Mouse (Mus musculus) embryonic facial prominence, embryonic 15.5 days (tissue): ENCODE data around the gene S1pr4. TPM values are rescaled to one million over a fixed set of nuclear protein-coding genes. Genes with fewer than 3 reads are reported as not detected.

Source experiments
- ATAC-seq: fragments of 200-750 bp; cut with Nextera tagmentation; 2 replicates; pipeline ENCODE4 v1.8.0; 2017; ENCODE audit warnings: low read depth, moderate TSS enrichment; ENCODE audit not compliant: insufficient number of reproducible peaks, low FRiP score, low TSS enrichment
- H3K27ac ChIP-seq: fragments of 300-500 bp; sonication (generic); replicated peaks from 2 replicates; pipeline ENCODE4 v1.5.1; 2015; ENCODE audit warnings: mild to moderate bottlenecking, inconsistent platforms
- H3K27me3 ChIP-seq: fragments of 300-500 bp; sonication (generic); 2 replicates; pipeline ENCODE4 v1.6.1; 2015; ENCODE audit warnings: inconsistent platforms
- H3K36me3 ChIP-seq: fragments of 300-500 bp; sonication (generic); 2 replicates; pipeline ENCODE4 v1.6.1; 2015; ENCODE audit warnings: mild to moderate bottlenecking, inconsistent platforms
- H3K4me1 ChIP-seq: fragments of 300-500 bp; sonication (generic); 2 replicates; pipeline ENCODE4 v1.6.1; 2015; ENCODE audit warnings: inconsistent platforms
- H3K4me2 ChIP-seq: fragments of 300-500 bp; sonication (generic); replicated peaks from 2 replicates; pipeline ENCODE4 v1.6.1; 2015; ENCODE audit warnings: mild to moderate bottlenecking, inconsistent platforms
- H3K4me3 ChIP-seq: fragments of 300-500 bp; sonication (generic); replicated peaks from 2 replicates; pipeline ENCODE4 v1.5.1; 2015; ENCODE audit warnings: mild to moderate bottlenecking, inconsistent platforms
- H3K9ac ChIP-seq: fragments of 300-500 bp; sonication (generic); 2 replicates; pipeline ENCODE4 v1.6.1; 2015; ENCODE audit warnings: inconsistent platforms
- H3K9me3 ChIP-seq: fragments of 300-500 bp; sonication (generic); replicated peaks from 2 replicates; pipeline ENCODE4 v1.6.1; 2016; ENCODE audit warnings: inconsistent platforms
- WGBS: fragments of 180-500 bp; shearing (Covaris S2); methylation state at CpG from one replicate; pipeline ENCODE4 v1.1.7; 2015; 5-methylcytosine and 5-hydroxymethylcytosine counted together
- polyA plus RNA-seq: library from polyadenylated mRNA; unstranded; fragments of >200 nt; fragmentation: Nextera tagmentation; extraction: Ambion mirVana; gene quantifications from 2 replicates; pipeline ENCODE4 v1.2.1, GENCODE M21; 2015

S1pr4 gene
- polyA plus RNA-seq, 1 experiment from 2014 or later = 1.1 TPM

- ATAC-seq = no peak
- H3K9me3 ChIP-seq = no peaks in the 10 kb centered on the region
- WGBS = 77% methylated on average over 3 of the region's 3 CpGs
- H3K4me2 ChIP-seq = no peak overlapping the region
- peaks cover 42% of the 10 kb centered on the region for H3K4me1 ChIP-seq
- H3K36me3 ChIP-seq = peaks cover 17% of the 10 kb centered on the region
- H3K9ac ChIP-seq = no peak overlapping the region
- no peak overlapping the region for H3K27ac ChIP-seq
- H3K4me3 ChIP-seq = no peak overlapping the region
- no peaks in the 10 kb centered on the region for H3K27me3 ChIP-seq
These were observed 38.6 kb upstream of the S1pr4 start for GRCm38 (mm10) chr10:81538321-81539048.

- H3K4me2 ChIP-seq = no peak overlapping the region
- H3K4me3 ChIP-seq = no peak overlapping the region
- peaks cover 31% of the 10 kb centered on the region for H3K4me1 ChIP-seq
- WGBS = 94% methylated on average over 2 of the region's 2 CpGs
- H3K9ac ChIP-seq = no peak overlapping the region
- peaks cover 27% of the 10 kb centered on the region for H3K36me3 ChIP-seq
- H3K9me3 ChIP-seq = no peaks in the 10 kb centered on the region
- H3K27ac ChIP-seq = no peak overlapping the region
- ATAC-seq = no peak
- H3K27me3 ChIP-seq = no peaks in the 10 kb centered on the region
These were observed 37.5 kb upstream of the S1pr4 start for GRCm38 (mm10) chr10:81537429-81537828.

GRCm38 (mm10) chr10:81536734-81537133 lies 36.8 kb upstream of the S1pr4 start:
- ATAC-seq = no peak
- no peaks in the 10 kb centered on the region for H3K27me3 ChIP-seq
- no peaks in the 10 kb centered on the region for H3K9me3 ChIP-seq
- H3K4me1 ChIP-seq = peaks cover 24% of the 10 kb centered on the region
- no peak overlapping the region for H3K4me3 ChIP-seq
- no peak overlapping the region for H3K4me2 ChIP-seq
- H3K9ac ChIP-seq = no peak overlapping the region
- H3K27ac ChIP-seq = no peak overlapping the region
- 78% methylated on average over 6 of the region's 6 CpGs for WGBS
- H3K36me3 ChIP-seq = peaks cover 33% of the 10 kb centered on the region

GRCm38 (mm10) chr10:81534826-81535225 lies 34.9 kb upstream of the S1pr4 start:
- H3K4me3 ChIP-seq = no peak overlapping the region
- no peak for ATAC-seq
- H3K27me3 ChIP-seq = no peaks in the 10 kb centered on the region
- H3K4me1 ChIP-seq = peaks cover 17% of the 10 kb centered on the region
- no peak overlapping the region for H3K27ac ChIP-seq
- 66% methylated on average over 16 of the region's 16 CpGs for WGBS
- H3K36me3 ChIP-seq = peaks cover 47% of the 10 kb centered on the region
- H3K9me3 ChIP-seq = no peaks in the 10 kb centered on the region
- no peak overlapping the region for H3K9ac ChIP-seq
- no peak overlapping the region for H3K4me2 ChIP-seq

- Histone ChIP-seq H3K4me3 (no peak overlapping the region), H3K36me3 (peaks cover 32% of the 10 kb centered on the region), H3K27me3 (0 out of 2 replicates have a peak, but pooled peaks cover 3% of the 10 kb centered on the region), H3K4me2 (no peak overlapping the region), H3K9ac (no peak overlapping the region), H3K9me3 (no peaks in the 10 kb centered on the region), H3K27ac (no peak overlapping the region), H3K4me1 (peaks cover 11% of the 10 kb centered on the region; the same call in 1 of the 2 replicates)
- WGBS = 13% methylated on average over 14 of the region's 14 CpGs
- no peak for ATAC-seq
These were observed 26.8 kb upstream of the S1pr4 start for GRCm38 (mm10) chr10:81526779-81527178.

GRCm38 (mm10) chr10:81525017-81525694 lies 25.2 kb upstream of the S1pr4 start:
- Histone ChIP-seq H3K27ac (no peak overlapping the region; the same call in 1 of the 2 replicates), H3K27me3 (0 out of 2 replicates have a peak, but pooled peaks cover 3% of the 10 kb centered on the region), H3K9ac (no peak overlapping the region), H3K9me3 (no peaks in the 10 kb centered on the region), H3K4me1 (peaks cover 11% of the 10 kb centered on the region; the same call in 1 of the 2 replicates), H3K36me3 (peaks cover 16% of the 10 kb centered on the region), H3K4me2 (no peak overlapping the region), H3K4me3 (no peak overlapping the region)
- 43% methylated on average over 13 of the region's 13 CpGs for WGBS
- ATAC-seq = no peak

GRCm38 (mm10) chr10:81524051-81524605 lies 24.2 kb upstream of the S1pr4 start, which contains the start of gene Gna15:
Gene Gna15 (minus strand): TSS chr10:81524225.
- Histone ChIP-seq H3K9ac (no peak within 1 kb of the TSS), H3K4me3 (peak within 1 kb of the TSS; percentile 28), H3K27me3 (0 out of 2 replicates have a peak, but pooled peaks cover 3% of the 10 kb centered on the region), H3K4me1 (peaks cover 11% of the 10 kb centered on the region; the same call in 1 of the 2 replicates), H3K27ac (peak within 1 kb of the TSS; percentile 72), H3K4me2 (peak within 1 kb of the TSS; percentile 28), H3K9me3 (no peaks in the 10 kb centered on the region), H3K36me3 (peaks cover 6% of the 10 kb centered on the region; the same call in 1 of the 2 replicates)
- ATAC-seq = peak; percentile 60
- 19% methylated on average over 9 of the region's 9 CpGs for WGBS

GRCm38 (mm10) chr10:81523570-81523969 lies 23.6 kb upstream of the S1pr4 start:
- H3K4me2 ChIP-seq = peak overlapping the region; percentile 28
- H3K4me3 ChIP-seq = peak overlapping the region; percentile 28
- peaks cover 11% of the 10 kb centered on the region; the same call in 1 of the 2 replicates for H3K4me1 ChIP-seq
- peak overlapping the region; percentile 72 for H3K27ac ChIP-seq
- H3K9ac ChIP-seq = no peak overlapping the region
- H3K27me3 ChIP-seq = 0 out of 2 replicates have a peak, but pooled peaks cover 3% of the 10 kb centered on the region
- H3K36me3 ChIP-seq = 0 out of 2 replicates have a peak, but pooled peaks cover under 1% of the 10 kb centered on the region
- no peak for ATAC-seq
- WGBS = 13% methylated on average over 19 of the region's 19 CpGs
- H3K9me3 ChIP-seq = no peaks in the 10 kb centered on the region

GRCm38 (mm10) chr10:81523142-81523541 lies 23.2 kb upstream of the S1pr4 start:
- Histone ChIP-seq H3K36me3 (no peaks in the 10 kb centered on the region), H3K27me3 (0 out of 2 replicates have a peak, but pooled peaks cover 3% of the 10 kb centered on the region), H3K4me1 (peaks cover 11% of the 10 kb centered on the region; the same call in 1 of the 2 replicates), H3K27ac (peak overlapping the region; percentile 72; the same call in 1 of the 2 replicates), H3K9ac (no peak overlapping the region), H3K4me2 (peak overlapping the region; percentile 28), H3K4me3 (peak overlapping the region; percentile 28), H3K9me3 (no peaks in the 10 kb centered on the region)
- no peak for ATAC-seq
- 78% methylated on average over 6 of the region's 6 CpGs for WGBS

GRCm38 (mm10) chr10:81519978-81520365 lies 20.0 kb upstream of the S1pr4 start:
- Histone ChIP-seq H3K9me3 (no peaks in the 10 kb centered on the region), H3K36me3 (no peaks in the 10 kb centered on the region), H3K4me3 (no peak overlapping the region), H3K4me1 (peaks cover 11% of the 10 kb centered on the region; the same call in 1 of the 2 replicates), H3K4me2 (no peak overlapping the region), H3K27ac (no peak overlapping the region), H3K9ac (no peak overlapping the region), H3K27me3 (0 out of 2 replicates have a peak, but pooled peaks cover 3% of the 10 kb centered on the region)
- ATAC-seq = no peak
- 55% methylated on average over 3 of the region's 3 CpGs for WGBS
